Mouse (Mus musculus): ENCODE results near the gene Garnl3. TPM values are rescaled to one million over a fixed set of nuclear protein-coding genes. Genes with fewer than 3 reads are reported as not detected.
"Not testable (repeated sequence)": the region's sequence is repeated elsewhere in the genome, so short reads cannot be mapped to it uniquely, and the experiment has no call there.

Gene Garnl3
- total RNA-seq, 2 experiments from 2014 or later, result 0.20 to 5.7 TPM

DNA sequence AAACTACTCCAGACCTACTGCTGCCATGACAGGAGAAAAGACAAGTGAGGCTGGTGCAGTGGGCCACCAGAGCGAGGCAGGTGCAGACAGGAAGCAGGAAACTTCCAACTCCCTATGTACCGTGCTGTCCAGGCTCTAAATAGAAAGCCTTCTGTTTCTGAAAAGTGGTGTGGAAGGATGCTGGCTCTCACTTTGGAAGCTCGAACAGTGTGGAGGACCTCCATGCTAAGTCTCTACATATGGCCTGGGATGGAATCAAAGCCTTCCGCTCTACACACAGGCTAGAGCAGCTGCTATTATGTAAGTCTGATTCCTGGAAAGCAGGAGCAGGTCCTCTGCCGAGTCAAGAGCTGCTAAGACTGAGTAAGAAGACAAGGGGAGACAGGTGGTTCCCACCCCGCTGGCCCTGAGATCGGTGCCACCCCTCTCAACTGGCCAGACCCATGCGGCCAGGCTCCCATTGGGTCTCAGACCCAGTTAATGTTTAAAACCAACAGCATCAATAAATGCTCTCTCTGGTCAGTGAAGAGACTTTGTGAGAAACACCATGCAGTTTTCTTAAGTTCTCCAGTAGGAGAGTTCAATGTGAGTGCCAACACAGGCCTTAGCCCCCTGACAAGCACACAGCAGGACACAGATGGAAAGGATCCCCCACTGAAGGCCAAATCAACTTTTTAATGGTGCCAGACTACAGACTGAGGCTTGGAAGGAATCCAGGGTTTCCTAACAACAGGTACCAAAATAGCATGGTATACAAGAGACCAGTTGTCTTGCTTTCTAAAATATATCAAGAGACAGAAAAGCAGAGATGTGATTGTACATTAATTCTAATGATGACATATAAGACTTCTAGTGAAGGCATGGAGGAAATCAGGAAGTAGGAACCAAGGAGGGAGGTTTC is 40.6 kb downstream of the Garnl3 start:
- no peak for ATAC-seq (ENCODE audit: poor library complexity, severe bottlenecking)

DNA sequence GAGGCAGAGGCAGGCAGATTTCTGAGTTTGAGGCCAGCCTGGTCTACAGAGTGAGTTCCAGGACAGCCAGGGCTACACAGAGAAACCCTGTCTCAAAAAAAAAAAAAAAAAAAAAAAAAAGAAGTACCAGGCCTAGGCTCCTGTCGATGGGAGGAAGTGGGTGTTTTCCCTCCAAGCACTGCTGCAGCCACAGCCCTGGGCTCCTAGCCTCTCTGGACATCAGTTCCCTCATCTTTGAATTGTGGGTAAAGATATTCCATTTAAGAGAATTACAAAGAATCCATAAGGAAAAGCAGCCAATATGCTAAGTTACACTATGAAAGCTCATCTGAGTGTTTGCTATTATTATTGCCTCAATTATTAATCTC is 41.4 kb downstream of the Garnl3 start:
- ATAC-seq (ENCODE audit: poor library complexity, severe bottlenecking), result not testable (repeated sequence)

DNA sequence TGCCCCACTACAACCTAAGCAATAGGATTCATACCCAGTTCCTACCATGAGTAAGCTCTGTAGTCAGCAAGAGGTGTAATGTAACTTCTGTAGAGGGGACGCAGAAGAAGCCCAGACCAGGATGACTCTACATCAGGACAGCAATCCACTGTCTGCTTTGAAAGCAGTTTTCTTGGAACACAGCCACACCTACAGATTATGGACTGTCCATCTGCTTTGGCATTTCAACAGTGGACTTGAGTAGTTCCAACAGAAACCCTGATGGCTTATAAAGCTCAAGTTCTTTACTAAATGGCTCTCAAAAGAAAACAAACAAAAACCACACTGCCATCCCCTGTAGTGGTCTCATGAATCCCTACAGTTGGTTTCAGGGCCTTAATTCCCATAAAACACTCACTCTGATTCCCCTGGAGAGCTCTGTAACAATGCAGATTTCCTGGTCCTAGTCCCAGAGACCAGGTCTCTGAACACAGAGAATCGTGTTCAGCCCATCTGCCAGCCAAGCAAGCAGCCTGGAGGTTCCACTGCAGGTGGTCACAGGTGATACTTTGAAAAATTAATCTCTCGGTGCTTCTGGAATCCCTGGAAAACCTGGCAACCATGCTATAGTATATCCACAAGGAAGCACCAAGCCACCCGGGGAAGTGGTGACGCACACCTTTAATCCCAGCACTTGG is 42.0 kb downstream of the Garnl3 start:
- ATAC-seq (ENCODE audit: poor library complexity, severe bottlenecking), result no peak

DNA sequence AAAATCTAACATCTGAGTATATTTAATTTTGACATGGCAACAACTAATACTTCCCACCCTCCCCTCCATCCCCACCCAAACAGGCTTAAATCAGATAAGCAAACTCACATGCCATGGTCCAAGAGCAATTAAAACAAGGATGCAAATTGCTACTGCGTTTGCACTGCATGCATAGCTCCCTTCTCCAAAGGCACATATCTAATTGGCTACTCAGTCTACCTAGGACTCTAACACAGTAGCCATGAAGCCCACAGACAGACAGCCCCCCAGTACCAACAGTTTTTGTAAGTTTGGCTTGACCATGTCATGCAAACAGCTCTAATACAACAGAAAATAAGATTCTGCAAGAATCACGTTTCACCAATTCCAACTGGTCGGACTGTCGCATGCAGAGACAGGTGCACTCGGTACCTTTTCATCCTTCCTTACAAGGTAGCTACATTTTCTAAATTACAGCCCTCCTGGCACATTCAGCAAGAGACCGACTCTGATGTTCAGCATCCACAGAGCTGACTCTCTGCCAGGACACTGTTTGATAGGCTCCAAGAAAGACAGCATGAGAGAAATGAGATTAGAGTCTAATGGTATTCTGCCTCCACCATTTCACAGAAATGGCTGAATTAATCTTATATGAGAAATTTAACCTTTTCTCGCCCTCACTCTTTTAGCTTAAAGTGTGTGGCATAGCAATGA is 44.6 kb downstream of the Garnl3 start:
- no peak for ATAC-seq (ENCODE audit: poor library complexity, severe bottlenecking)

DNA sequence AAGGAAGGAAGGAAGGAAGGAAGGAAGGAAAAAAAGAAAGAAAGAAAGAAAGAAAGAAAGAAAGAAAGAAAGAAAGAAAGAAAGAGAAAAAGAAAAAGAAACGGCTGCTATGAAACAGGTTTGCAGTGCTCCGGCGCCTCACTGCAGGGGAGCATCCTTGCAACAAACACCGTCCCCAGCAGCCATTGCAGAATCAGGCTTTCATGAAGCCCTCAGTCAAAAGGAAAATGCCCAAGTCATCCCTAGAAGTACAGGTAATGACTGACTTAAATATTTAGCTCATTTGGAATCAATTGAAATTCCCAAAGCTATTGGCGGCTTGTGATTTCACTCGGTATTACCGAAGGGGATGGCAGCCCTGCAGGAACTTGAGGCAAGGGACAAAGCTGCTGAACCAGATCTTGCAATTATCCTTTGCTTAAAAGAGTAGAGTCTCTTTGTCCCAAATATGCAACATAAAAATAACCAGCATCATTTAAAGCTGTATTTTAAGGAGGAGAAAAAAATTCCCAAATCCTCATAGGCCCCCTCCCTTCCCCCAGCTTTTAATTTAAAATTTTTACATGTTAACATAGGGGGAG is 45.3 kb downstream of the Garnl3 start:
- no peak for ATAC-seq (ENCODE audit: poor library complexity, severe bottlenecking)

DNA sequence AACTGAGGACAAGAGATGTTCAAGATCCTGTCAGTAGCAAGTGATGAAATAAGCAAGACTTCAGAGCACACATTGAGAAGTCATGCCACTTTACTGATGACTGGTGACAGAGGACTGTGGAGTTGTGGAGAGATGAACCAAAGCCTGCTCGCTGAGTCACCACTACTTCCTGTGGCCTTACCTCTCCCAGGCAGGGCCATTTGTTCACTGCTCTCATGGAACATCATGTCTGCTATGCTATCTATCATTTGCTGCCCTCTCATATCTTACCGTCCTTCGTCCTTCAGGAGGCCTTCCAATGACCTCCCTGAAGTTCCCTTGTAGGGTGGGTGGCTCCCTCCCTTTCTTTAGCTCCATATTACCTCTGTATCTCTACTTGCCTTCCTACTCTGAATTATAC is 47.2 kb downstream of the Garnl3 start:
- no peak for ATAC-seq (ENCODE audit: poor library complexity, severe bottlenecking)

DNA sequence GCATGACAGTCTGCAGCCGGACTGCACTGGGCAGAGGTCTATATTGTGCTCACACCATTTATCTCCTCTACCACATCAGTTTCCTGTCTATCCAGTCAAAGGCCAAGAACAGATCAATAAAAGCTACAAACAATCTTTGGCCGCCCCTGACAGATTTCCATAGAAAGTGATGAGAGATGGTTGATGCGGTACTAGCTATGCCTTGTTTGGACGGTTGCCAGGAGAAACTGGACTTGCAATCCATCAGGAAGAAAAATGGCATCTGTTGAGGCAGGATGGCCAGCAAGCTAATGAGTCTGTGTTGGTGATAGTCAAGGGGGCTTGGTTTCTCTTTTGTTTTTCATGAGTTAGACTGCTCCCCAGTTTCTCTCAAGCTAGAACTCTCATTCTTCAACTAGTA is 51.3 kb downstream of the Garnl3 start:
- ATAC-seq (ENCODE audit: poor library complexity, severe bottlenecking), result no peak

DNA sequence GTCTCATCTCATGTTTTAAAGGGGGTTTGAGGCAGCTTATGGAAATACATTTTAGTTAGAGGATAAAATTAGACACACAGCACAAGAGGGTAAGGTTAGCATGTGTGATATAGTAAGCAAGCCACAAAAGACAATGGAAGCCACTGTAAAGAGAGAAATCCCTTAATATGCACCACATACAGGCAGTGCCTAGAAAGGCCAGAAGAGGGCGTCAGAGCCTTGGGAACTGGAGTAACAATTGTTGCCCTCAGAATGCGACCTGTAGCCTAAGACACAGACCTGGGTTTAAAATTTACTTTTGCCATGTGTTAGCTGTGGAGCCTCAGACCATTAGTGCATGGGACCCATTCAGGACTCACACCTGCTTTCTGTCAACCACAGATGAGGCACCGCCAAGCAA is 54.2 kb downstream of the Garnl3 start:
- ATAC-seq (ENCODE audit: poor library complexity, severe bottlenecking), result no peak

DNA sequence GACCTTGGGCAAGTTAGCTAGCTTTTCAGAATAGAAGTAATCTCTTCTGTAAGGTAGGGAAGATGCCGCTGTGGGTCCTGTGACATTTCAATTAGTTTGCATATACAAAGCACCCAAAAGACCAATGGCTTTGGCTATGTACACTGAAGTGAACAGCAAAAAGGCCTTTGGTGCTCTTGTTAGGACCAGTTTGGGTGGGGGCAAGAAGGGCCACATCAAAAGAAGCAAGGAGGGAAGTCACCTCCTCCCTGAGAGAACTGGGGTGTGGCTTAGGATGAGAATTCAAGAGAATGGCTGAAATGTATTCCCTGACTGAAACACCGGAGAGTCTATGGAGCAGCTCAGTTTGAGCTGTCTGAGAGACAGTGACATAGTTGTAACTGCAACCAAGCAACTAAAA is 56.5 kb downstream of the Garnl3 start:
- ATAC-seq (ENCODE audit: poor library complexity, severe bottlenecking), result no peak

DNA sequence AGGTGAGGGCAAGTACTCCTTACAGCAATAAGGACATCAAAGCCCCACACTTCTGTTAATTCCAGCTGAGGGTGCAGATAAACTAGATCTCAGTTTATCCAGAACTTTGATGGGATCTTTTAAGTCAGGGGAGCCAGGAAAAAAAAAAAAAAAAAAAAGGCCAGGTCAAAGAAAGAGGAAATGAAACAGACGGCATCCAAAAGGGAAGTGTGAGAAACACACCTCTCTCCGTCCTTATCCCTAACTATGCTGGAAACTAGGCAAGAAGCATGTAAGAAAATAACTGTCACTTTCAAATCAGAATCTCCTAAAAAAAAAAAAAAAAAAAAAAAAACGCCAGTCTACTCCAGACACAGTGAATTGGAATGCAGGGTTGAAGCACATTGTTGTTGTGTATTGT is 57.3 kb downstream of the Garnl3 start:
- ATAC-seq (ENCODE audit: poor library complexity, severe bottlenecking), result no peak

DNA sequence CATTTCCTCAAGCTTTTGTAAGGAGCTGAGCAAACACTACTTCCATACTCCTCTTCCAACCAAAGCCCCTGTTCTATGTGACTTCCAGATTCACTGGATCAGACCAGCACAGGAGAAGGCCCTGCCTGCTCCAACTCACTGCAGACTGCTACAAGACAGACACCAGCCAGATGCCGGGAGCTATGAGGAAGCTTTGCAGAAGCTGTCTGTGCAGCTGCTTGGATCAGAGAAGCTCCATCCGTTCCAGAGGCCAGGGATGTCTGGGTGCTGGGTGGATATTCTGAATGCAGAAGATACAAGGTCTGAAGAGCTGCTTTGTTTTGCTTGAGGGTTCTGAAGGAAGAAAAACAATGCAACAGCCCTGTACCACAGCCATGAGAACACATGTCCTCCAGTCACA is 59.1 kb downstream of the Garnl3 start:
- no peak for ATAC-seq (ENCODE audit: poor library complexity, severe bottlenecking)

DNA sequence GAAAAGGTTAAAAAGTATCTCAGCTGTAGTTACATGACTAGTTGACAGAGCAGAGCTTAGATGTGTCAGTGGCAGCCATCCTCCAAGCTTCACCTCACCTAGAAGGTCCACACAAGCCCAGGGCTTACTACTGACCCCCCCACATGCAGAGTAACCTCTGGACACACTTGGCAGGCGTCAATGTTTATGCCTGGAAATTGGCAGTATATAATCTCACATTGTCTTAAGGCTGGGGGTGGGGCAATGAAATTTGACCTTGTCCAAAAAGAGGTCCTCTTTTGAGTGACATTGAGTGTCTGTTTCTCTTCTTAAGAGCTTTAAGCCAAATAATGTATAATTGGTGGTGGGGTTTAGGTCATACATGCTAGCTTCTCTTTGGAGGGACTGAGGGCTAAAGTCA is 65.8 kb downstream of the Garnl3 start:
- no peak for ATAC-seq (ENCODE audit: poor library complexity, severe bottlenecking)

DNA sequence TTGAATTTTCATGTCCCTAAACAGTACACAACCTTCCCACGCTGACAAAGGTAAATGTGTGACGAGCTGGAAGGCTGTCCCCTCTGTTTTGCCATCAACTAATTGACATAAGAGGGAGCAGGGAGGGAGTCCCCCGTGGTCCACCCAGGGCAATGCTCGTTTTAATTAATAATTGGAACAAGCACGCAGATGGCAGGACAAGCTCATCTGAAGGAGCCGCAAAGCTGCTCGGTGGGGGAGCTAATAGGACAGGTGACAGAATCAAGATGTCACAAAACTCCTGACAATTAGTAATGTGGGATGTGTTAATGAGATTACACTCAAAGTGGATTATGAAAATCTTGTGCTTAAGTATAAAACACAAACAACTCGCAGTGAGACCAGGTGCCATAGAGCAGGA is 68.7 kb downstream of the Garnl3 start:
- no peak for ATAC-seq (ENCODE audit: poor library complexity, severe bottlenecking)

DNA sequence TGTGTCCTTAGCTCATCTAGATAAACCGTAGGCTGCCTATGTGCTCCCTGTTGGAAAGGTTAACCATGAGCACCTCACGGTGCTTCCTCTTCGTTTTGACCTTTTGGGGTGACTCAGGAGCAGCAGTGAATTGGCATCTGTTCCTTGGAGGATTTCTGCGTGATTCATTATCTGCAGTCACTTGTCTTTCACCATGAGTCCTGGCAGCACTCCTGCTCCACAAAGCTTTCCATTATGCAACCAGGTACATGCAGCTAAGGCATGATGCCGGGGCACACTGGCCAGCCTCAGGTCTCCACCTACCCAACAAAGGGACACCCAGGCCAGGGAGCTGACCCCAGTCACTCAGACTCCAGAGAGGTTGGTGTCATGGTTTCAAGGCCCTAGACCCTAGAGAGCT is 72.5 kb downstream of the Garnl3 start:
- no peak for ATAC-seq (ENCODE audit: poor library complexity, severe bottlenecking)

DNA sequence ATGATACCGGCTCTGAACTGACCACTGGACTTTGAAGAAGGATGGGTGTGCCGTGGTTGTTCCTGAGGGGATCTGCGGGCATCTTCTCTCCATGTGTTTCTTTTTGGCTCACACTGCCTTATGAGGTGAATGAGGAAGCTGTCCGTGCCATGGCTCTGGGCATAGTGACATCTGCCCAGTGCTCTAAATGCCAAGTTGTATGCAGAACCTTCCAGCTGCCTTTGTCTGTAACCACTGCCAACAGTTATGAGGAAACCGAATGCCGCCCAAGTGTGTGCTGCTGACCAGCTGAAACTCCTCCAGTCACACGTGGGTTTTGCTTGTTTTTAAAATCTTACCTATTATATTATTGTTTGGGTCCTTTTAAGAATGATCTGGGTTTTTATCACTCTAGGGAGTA is 73.9 kb downstream of the Garnl3 start:
- ATAC-seq (ENCODE audit: poor library complexity, severe bottlenecking), result no peak

DNA sequence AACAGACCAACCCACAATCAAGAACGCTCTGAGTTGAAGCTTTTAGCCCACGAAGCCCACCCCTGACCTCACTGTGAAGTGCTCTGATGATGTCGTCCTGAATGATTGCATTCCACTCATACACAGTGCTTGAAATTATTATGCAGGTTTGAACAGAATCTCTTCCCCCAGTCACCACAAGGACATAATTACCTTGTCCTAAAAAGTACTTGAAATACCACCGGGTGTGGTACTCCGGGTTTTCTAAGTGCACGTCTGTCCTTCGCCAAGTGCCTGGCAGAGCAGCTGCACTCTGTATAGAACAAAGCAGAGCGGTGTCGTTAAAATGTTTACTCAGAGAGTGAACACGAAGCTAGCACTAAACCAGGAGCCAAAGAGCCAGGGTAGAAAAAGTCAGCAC is 77.5 kb downstream of the Garnl3 start:
- ATAC-seq (ENCODE audit: poor library complexity, severe bottlenecking), result no peak

DNA sequence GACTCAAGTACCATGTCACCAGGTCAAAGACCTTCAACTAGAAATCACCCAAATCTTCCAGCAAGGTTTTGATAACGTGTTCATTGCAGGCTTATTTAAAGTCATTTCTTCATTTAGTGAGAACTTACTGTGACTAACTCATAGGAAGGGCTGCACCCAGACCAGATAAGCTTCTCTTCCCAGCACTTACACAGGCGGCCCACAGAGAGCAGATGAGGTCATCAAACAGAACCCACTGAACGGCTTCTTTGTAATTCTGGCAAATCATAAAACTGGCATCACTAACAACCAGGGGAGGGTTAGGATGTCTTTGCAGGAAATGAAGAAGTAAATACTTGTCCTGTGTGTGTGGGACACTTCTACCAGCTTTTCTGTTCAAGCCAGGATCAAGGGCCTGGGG is 84.1 kb downstream of the Garnl3 start:
- ATAC-seq (ENCODE audit: poor library complexity, severe bottlenecking), result no peak

DNA sequence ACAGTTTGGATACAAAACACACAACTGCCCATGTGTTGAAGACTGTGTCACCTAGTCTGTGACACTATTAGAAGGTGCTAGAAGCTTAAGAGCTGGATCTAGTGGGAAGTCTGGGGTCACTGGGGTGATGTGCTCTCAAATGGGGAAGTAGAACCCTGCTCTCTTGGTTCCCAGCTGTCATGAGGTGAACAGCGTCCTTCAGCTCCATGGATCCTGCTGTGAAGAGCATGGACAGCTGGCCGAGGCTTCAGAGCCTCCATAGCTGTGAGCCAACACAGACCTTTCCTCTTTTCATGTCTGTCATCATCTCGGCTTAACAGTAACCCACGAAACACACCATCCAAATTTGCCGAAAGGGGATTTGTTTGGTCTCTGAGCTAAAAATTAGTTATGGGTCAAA is 84.5 kb downstream of the Garnl3 start:
- no peak for ATAC-seq (ENCODE audit: poor library complexity, severe bottlenecking)

DNA sequence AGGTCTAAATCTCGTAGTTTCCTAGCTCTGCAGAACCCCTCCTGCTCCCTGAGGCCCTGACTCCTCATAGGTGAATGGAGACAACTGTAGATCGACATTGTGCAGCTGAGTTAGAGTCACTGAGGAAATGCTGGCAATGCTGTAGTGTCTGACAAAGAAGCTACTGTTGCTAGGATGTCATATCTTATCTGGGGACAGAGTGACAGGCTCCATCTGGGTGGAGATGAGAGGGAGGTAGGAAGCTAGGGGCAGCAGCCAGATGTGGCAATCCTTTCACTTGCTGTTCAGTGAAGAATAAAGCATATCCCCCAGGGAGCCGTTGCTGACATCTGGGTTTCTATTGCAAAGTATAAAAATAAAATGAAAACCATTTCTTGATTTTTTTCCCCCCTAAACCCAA is 85.6 kb downstream of the Garnl3 start:
- no peak for ATAC-seq (ENCODE audit: poor library complexity, severe bottlenecking)

DNA sequence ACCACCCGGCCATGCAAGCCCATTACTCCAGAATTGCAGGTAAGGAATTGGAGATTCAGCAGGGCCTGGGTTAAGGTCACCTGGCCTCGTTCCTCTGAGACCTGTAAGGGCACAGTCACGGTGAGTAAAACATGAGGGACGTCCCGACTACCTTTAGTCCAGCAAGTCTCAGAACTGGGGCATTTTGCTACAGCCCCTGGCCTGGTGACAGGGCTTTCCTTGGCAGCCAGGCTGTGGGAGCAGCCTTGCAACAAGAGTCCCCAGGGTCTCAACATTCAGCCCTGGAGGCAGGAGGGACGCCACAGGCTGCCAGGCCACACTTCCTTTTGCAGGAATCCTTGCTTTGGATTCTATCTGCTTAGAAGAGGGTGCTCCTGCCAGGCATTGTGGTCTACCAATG is 88.7 kb downstream of the Garnl3 start:
- no peak for ATAC-seq (ENCODE audit: poor library complexity, severe bottlenecking)

DNA sequence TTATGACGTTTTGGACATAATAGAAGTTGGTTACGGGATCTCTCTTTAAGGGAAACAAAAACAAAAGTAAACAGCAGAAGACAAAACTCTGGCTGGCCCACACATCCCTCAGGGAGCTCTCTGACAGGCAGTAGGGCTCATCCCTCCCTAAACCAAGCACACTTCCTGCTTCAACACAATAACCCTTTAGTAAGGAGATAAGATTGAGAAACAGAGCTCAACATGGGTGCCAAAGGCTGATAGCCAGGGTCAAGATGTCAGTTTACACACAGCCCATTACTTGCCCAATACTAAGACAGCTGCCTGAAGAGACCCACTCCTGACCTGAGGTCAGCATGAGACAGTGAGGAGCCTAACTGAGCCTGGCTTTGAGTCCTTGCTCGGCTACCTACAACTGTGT is 89.9 kb downstream of the Garnl3 start:
- no peak for ATAC-seq (ENCODE audit: poor library complexity, severe bottlenecking)

DNA sequence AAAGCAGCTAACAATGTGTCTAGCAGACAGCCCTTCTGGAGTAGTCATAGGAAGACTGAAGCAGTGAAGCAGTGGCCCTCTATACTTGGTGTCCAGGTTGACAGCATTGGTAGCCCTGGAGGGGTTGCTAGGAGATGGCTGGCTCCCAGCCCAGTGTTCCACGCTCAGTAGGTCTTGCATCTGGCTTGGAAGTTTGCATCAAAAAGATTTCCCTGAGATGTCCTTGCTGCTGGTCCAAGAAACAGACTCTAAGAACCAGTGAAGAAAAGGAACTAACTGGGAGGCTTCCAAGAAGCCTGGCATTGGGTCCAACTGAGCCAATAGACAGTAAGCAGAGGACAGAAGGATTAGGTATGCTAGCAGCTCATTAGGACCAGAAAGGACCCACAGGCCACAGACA is 94.0 kb downstream of the Garnl3 start:
- ATAC-seq (ENCODE audit: poor library complexity, severe bottlenecking), result no peak
